Mouse (Mus musculus) CH12.LX (cell line): ENCODE results near the gene Itga9. TPM values are rescaled to one million over a fixed set of nuclear protein-coding genes. Genes with fewer than 3 reads are reported as not detected.

Experiments
- DNase-seq: peaks from one replicate; pipeline ENCODE4 v3.0.0-alpha.2; 2013; ENCODE audit errors: extremely low read depth
- H3K27ac ChIP-seq: 2 replicates; pipeline ENCODE4 v1.5.1; 2012; ENCODE audit warnings: low read depth, mild to moderate bottlenecking, control low read depth, moderate library complexity; ENCODE audit not compliant: insufficient read depth
- H3K27me3 ChIP-seq: replicated peaks from 2 replicates; pipeline ENCODE3; 2012; ENCODE audit warnings: inconsistent platforms
- H3K36me3 ChIP-seq, 2 experiments: replicated peaks in 1 of 2; 2 replicates each; pipeline versions ENCODE3 to v1.6.1; 2012; ENCODE audit warnings: inconsistent platforms in 1 of 2, low read length in 1 of 2, mild to moderate bottlenecking in 1 of 2, mixed read lengths in 1 of 2, moderate library complexity in 1 of 2; ENCODE audit not compliant: control insufficient read depth in 1 of 2, insufficient read depth in 1 of 2
- H3K4me1 ChIP-seq, 2 experiments: 2 replicates each; pipeline ENCODE4 v1.6.1; 2012; ENCODE audit warnings: inconsistent platforms in 1 of 2, moderate library complexity in 1 of 2; ENCODE audit not compliant: insufficient read depth in 2 of 2, control insufficient read depth in 1 of 2
- H3K4me2 ChIP-seq: 2 replicates; pipeline ENCODE4 v1.6.1; 2012; ENCODE audit warnings: low read depth, mild to moderate bottlenecking, control low read depth; ENCODE audit not compliant: poor library complexity, insufficient read depth, severe bottlenecking
- H3K4me3 ChIP-seq, 3 experiments: fragments of 150-350 bp in 1 of 3; sonication (generic) in 1 of 3; replicated peaks in 1 of 3; 2 replicates each; pipeline versions ENCODE3 to v1.5.1; 2011 to 2012; ENCODE audit warnings: low read depth in 2 of 3, low read length in 2 of 3, mild to moderate bottlenecking in 2 of 3, moderate library complexity in 2 of 3, control low read depth in 1 of 3, improper control_type of control experiment in 1 of 3, inconsistent platforms in 1 of 3, mixed read lengths in 1 of 3; ENCODE audit not compliant: poor library complexity in 1 of 3
- H3K79me2 ChIP-seq: replicated peaks from 2 replicates; pipeline ENCODE4 v1.6.1; 2012; ENCODE audit warnings: mild to moderate bottlenecking, moderate library complexity; ENCODE audit not compliant: control insufficient read depth, poor library complexity, insufficient read depth, severe bottlenecking; ENCODE audit errors: extremely low read depth
- H3K9ac ChIP-seq: 2 replicates; pipeline ENCODE4 v1.6.1; 2012; ENCODE audit warnings: low read depth, mild to moderate bottlenecking, control low read depth, moderate library complexity; ENCODE audit not compliant: insufficient read depth
- H3K9me3 ChIP-seq: replicated peaks from 2 replicates; pipeline ENCODE3; 2012; ENCODE audit warnings: low read length, inconsistent platforms, mixed read lengths
- BHLHE40 ChIP-seq: IDR thresholded peaks from 2 replicates; pipeline ENCODE4 v1.6.1; 2011; ENCODE audit warnings: mild to moderate bottlenecking, low read depth, low read length, improper control_type of control experiment
- CHD2 ChIP-seq: IDR thresholded peaks from 2 replicates; pipeline ENCODE4 v1.6.1; 2011; ENCODE audit warnings: low read length, improper control_type of control experiment
- E2F4 ChIP-seq: IDR thresholded peaks from 2 replicates; pipeline ENCODE4 v1.6.1; 2011; ENCODE audit warnings: low read depth, low read length, improper control_type of control experiment; ENCODE audit not compliant: insufficient replicate concordance
- EP300 ChIP-seq: IDR thresholded peaks from 2 replicates; pipeline ENCODE4 v1.6.1; 2011; ENCODE audit warnings: low read length, improper control_type of control experiment
- ETS1 ChIP-seq: conservative IDR thresholded peaks from 2 replicates; pipeline ENCODE4 v1.6.1; 2012; ENCODE audit warnings: low read depth, mild to moderate bottlenecking, inconsistent platforms, low read length, improper control_type of control experiment, moderate library complexity
- HCFC1 ChIP-seq: IDR thresholded peaks from 2 replicates; pipeline ENCODE4 v1.6.1; 2012; ENCODE audit warnings: low read depth, mild to moderate bottlenecking, inconsistent platforms, low read length, improper control_type of control experiment
- JUN ChIP-seq: IDR thresholded peaks from 2 replicates; pipeline ENCODE4 v1.6.1; 2011; ENCODE audit warnings: low read depth, mild to moderate bottlenecking, low read length, improper control_type of control experiment, moderate library complexity; ENCODE audit not compliant: insufficient read depth
- KAT2A ChIP-seq: IDR thresholded peaks from 2 replicates; pipeline ENCODE4 v1.6.1; 2012; ENCODE audit warnings: low read length, improper control_type of control experiment, inconsistent platforms; ENCODE audit not compliant: insufficient replicate concordance
- MAX ChIP-seq: IDR thresholded peaks from 2 replicates; pipeline ENCODE4 v1.6.1; 2011; ENCODE audit warnings: low read length, improper control_type of control experiment
- MXI1 ChIP-seq: IDR thresholded peaks from 2 replicates; pipeline ENCODE4 v1.6.1; 2011; ENCODE audit warnings: mild to moderate bottlenecking, low read depth, low read length, improper control_type of control experiment
- NELFE ChIP-seq: IDR thresholded peaks from 2 replicates; pipeline ENCODE4 v1.6.1; 2011; ENCODE audit warnings: low read depth, low read length, improper control_type of control experiment
- NRF1 ChIP-seq: IDR thresholded peaks from 2 replicates; pipeline ENCODE4 v1.6.1; 2014; ENCODE audit warnings: low read depth, mild to moderate bottlenecking, inconsistent platforms, low read length, improper control_type of control experiment, moderate library complexity
- PAX5 ChIP-seq: IDR thresholded peaks from 2 replicates; pipeline ENCODE4 v1.6.1; 2012; ENCODE audit warnings: low read length, inconsistent platforms, mixed read lengths
- POLR2A ChIP-seq: IDR thresholded peaks from 2 replicates; pipeline ENCODE4 v1.6.1; 2011; ENCODE audit warnings: low read depth, mild to moderate bottlenecking, improper control_type of control experiment, low read length
- POLR2AphosphoS2 ChIP-seq: IDR thresholded peaks from 2 replicates; pipeline ENCODE4 v1.6.1; 2011; ENCODE audit warnings: low read depth, low read length, improper control_type of control experiment
- RCOR1 ChIP-seq: conservative IDR thresholded peaks from 2 replicates; pipeline ENCODE4 v1.6.1; 2012; ENCODE audit warnings: low read depth, mild to moderate bottlenecking, inconsistent platforms, low read length, improper control_type of control experiment
- SIN3A ChIP-seq: IDR thresholded peaks from 2 replicates; pipeline ENCODE4 v1.6.1; 2012; ENCODE audit warnings: low read length, improper control_type of control experiment, inconsistent platforms
- UBTF ChIP-seq: IDR thresholded peaks from 2 replicates; pipeline ENCODE4 v1.6.1; 2012; ENCODE audit warnings: low read depth, mild to moderate bottlenecking, inconsistent platforms, low read length, improper control_type of control experiment, moderate library complexity
- USF2 ChIP-seq: conservative IDR thresholded peaks from 2 replicates; pipeline ENCODE4 v1.6.1; 2011; ENCODE audit warnings: low read depth, low read length, improper control_type of control experiment
- ZC3H11A ChIP-seq: IDR thresholded peaks from 2 replicates; pipeline ENCODE4 v1.6.1; 2012; ENCODE audit warnings: low read depth, mild to moderate bottlenecking, inconsistent platforms, low read length, improper control_type of control experiment
- ZKSCAN1 ChIP-seq: IDR thresholded peaks from 2 replicates; pipeline ENCODE4 v1.6.1; 2012; ENCODE audit warnings: low read depth, inconsistent platforms, low read length, improper control_type of control experiment, borderline replicate concordance
- ZMIZ1 ChIP-seq: IDR thresholded peaks from 2 replicates; pipeline ENCODE4 v1.6.1; 2012; ENCODE audit warnings: low read depth, mild to moderate bottlenecking, inconsistent platforms, low read length, improper control_type of control experiment
- dilution Hi-C: fragments of 300-500 bp; cut with MboI; formaldehyde crosslinking; loops from 2 replicates; pipeline ENCODE4 v1.14.3; 2020; ENCODE audit warnings: low sequenced_read_pairs; ENCODE audit not compliant: extremely low pct_unique_long_range_greater_than_20kb, extremely low pct_ligation_motif_present
- in situ Hi-C: fragments of 300-500 bp; cut with MboI; formaldehyde crosslinking; loops from 3 replicates; pipeline ENCODE4 v1.14.3; 2019; ENCODE audit warnings: low sequenced_read_pairs, low pct_ligation_motif_present, low pct_unique_long_range_greater_than_20kb, mixed read lengths
- polyA plus RNA-seq: library from polyadenylated mRNA; unstranded; fragments of >175 nt; gene quantifications from 2 replicates; pipeline ENCODE4 v1.2.1, GENCODE M21; 2012; ENCODE audit warnings: low read depth; ENCODE audit not compliant: insufficient read length
- total RNA-seq, 2 experiments: library from RNA; depleted of rRNA; stranded (reverse); fragments of 300-350 nt in 1 of 2; fragments of >200 nt in 1 of 2; gene quantifications; 2 replicates each; pipeline ENCODE4 v1.2.3; 2012 to 2014

Itga9 gene
- total and polyA plus RNA-seq, 3 experiments: 0.19 TPM; not detected in 2

DNA sequence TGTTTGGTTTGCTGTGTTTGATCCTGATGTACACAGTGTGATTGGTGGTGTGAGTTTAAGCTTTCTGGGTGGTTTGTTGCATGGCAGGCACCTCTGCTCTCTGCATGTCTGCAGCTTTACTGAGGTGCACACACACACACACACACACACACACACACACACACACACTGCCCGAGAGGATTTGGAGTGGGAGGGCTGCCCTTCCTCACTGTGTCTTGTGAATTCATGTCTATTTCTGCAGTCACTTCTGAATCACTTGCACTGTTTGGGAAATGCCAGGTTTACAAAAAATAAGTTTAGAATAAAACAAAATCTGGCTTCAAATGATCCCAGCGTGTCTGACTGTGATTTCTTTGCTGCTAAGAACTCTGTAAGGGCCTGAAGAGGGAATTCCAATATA is 294.2 kb downstream of the Itga9 start:
- Histone ChIP-seq H3K36me3 (no peaks in the 10 kb centered on the region), H3K9ac (no peak overlapping the region), H3K9me3 (no peaks in the 10 kb centered on the region), H3K79me2 (no peaks in the 10 kb centered on the region), H3K27me3 (peaks cover 84% of the 10 kb centered on the region), H3K4me2 (no peak overlapping the region), H3K27ac (no peak overlapping the region), H3K4me1 (no peaks in the 10 kb centered on the region), H3K4me3 (no peak overlapping the region)
- no peak for DNase-seq
- in situ Hi-C loops (loop anchor here (25.0 kb wide), 1 partner anchor 313 kb away; no protein-coding TSS in a partner anchor), dilution Hi-C loops (no loop called here)
- no peak for TF ChIP-seq NELFE
- TF ChIP-seq USF2: no peak
- no peak for TF ChIP-seq POLR2AphosphoS2
- TF ChIP-seq ETS1: no peak
- TF ChIP-seq ZKSCAN1: no peak
- no peak for TF ChIP-seq JUN
- TF ChIP-seq MXI1: no peak
- TF ChIP-seq HCFC1: no peak
- no peak for TF ChIP-seq CHD2
- TF ChIP-seq NRF1: no peak
- no peak for TF ChIP-seq KAT2A
- TF ChIP-seq ZC3H11A: no peak
- TF ChIP-seq BHLHE40: no peak
- TF ChIP-seq RCOR1: no peak
- TF ChIP-seq PAX5: no peak
- no peak for TF ChIP-seq EP300
- no peak for TF ChIP-seq POLR2A
- no peak for TF ChIP-seq MAX
- no peak for TF ChIP-seq E2F4
- no peak for TF ChIP-seq ZMIZ1

DNA sequence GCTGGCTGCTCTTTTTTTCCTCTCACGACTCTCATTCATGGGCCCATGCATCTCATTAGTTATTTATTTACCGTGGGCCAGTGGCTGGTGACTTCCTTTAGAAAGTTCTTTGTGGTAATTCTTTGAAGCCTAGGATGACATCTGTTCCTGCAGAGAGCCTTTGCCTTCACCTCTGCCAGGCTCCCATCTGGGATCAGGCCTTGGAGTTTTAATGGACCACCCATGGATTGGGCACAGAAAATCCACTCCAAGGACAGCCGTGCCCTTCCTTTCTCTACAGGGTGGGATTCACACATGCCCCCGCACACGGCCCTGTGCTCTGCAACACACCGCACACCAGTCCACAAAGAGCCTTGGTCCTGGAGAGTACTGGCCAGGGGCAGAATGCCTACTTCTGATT is 295.4 kb downstream of the Itga9 start:
- TF ChIP-seq ZC3H11A (no peak), SIN3A (no peak), UBTF (no peak), HCFC1 (no peak)
- TF ChIP-seq, all 38 proteins: peak for 0
- Histone ChIP-seq H3K79me2 (no peaks in the 10 kb centered on the region), H3K36me3 (no peaks in the 10 kb centered on the region), H3K9ac (no peak overlapping the region), H3K4me2 (no peak overlapping the region), H3K4me3 (no peak overlapping the region), H3K4me1 (no peaks in the 10 kb centered on the region), H3K27ac (no peak overlapping the region), H3K27me3 (peaks cover 83% of the 10 kb centered on the region), H3K9me3 (no peaks in the 10 kb centered on the region)
- in situ Hi-C loops: loop anchor here (25.0 kb wide), 1 partner anchor 315 kb away; no protein-coding TSS in a partner anchor
- dilution Hi-C loops: no loop called here
- DNase-seq: no peak
